Mouse (Mus musculus) CH12.LX (cell line): ENCODE results near the gene Speg.

Experiments
- CHD1 ChIP-seq: IDR thresholded peaks from 2 replicates; pipeline ENCODE4 v1.6.1; 2012; ENCODE audit warnings: low read depth, low read length, improper control_type of control experiment, inconsistent platforms
- CTCF ChIP-seq, 2 experiments: IDR thresholded peaks in 1 of 2; conservative IDR thresholded peaks in 1 of 2; 2 replicates each; pipeline ENCODE4 v1.5.1; 2011 to 2012; ENCODE audit warnings: low read depth in 2 of 2, low read length in 2 of 2, improper control_type of control experiment in 1 of 2, inconsistent platforms in 1 of 2, mild to moderate bottlenecking in 1 of 2, moderate library complexity in 1 of 2
- E2F4 ChIP-seq: IDR thresholded peaks from 2 replicates; pipeline ENCODE4 v1.6.1; 2011; ENCODE audit warnings: low read depth, low read length, improper control_type of control experiment; ENCODE audit not compliant: insufficient replicate concordance
- UBTF ChIP-seq: IDR thresholded peaks from 2 replicates; pipeline ENCODE4 v1.6.1; 2012; ENCODE audit warnings: low read depth, mild to moderate bottlenecking, inconsistent platforms, low read length, improper control_type of control experiment, moderate library complexity

- TF ChIP-seq CHD1 (no peak), E2F4 (no peak), UBTF (no peak), CTCF (conservative IDR thresholded peaks at IDR 0.05 in 1 of 2, IDR thresholded peaks at IDR 0.05 in 1 of 2; ENCODE audit: low read depth in 2 of 2, low read length in 2 of 2) (no peak)
Measured at GRCm38 (mm10) chr1:75479635-75479989, 104.5 kb downstream of the Speg start.
